Mouse (Mus musculus): ENCODE results near the gene Fgfr2. TPM values are rescaled to one million over a fixed set of nuclear protein-coding genes. Genes with fewer than 3 reads are reported as not detected.

Gene Fgfr2
- polyA plus RNA-seq, 1 experiment from 2014 or later: 18.5 TPM

- H3K9ac ChIP-seq: no peak overlapping the region
- 63% methylated on average over 11 of the region's 11 CpGs for whole genome bisulfite sequencing (ENCODE audit: insufficient replicate concordance)
- no peak for ATAC-seq
- no peak overlapping the region for H3K4me3 ChIP-seq
- peaks cover 41% of the 10 kb centered on the region for H3K27me3 ChIP-seq (replicated peaks)
- 0 out of 2 replicates have a peak, but pooled peaks cover under 1% of the 10 kb centered on the region for H3K4me1 ChIP-seq
- no peak overlapping the region for H3K4me2 ChIP-seq
- H3K36me3 ChIP-seq: no peaks in the 10 kb centered on the region
- H3K9me3 ChIP-seq (replicated peaks): no peaks in the 10 kb centered on the region
- no peak overlapping the region for H3K27ac ChIP-seq
These were observed 2262.4 kb downstream of the Fgfr2 start for GRCm38 (mm10) chr7:130860721-130861142.

GRCm38 (mm10) chr7:130859926-130860325 is 2263.2 kb downstream of the Fgfr2 start:
- H3K4me2 ChIP-seq: no peak overlapping the region
- H3K27me3 ChIP-seq (replicated peaks): peaks cover 33% of the 10 kb centered on the region
- H3K9ac ChIP-seq: no peak overlapping the region
- no peaks in the 10 kb centered on the region for H3K4me1 ChIP-seq
- ATAC-seq: no peak
- H3K36me3 ChIP-seq: no peaks in the 10 kb centered on the region
- no peaks in the 10 kb centered on the region for H3K9me3 ChIP-seq (replicated peaks)
- no peak overlapping the region for H3K4me3 ChIP-seq
- no peak overlapping the region for H3K27ac ChIP-seq
- 49% methylated on average over 4 of the region's 5 CpGs for WGBS (ENCODE audit: insufficient replicate concordance)

GRCm38 (mm10) chr7:130857973-130858372 is 2265.2 kb downstream of the Fgfr2 start:
- H3K9ac ChIP-seq: no peak overlapping the region
- H3K36me3 ChIP-seq: no peaks in the 10 kb centered on the region
- H3K4me2 ChIP-seq: no peak overlapping the region
- H3K9me3 ChIP-seq (replicated peaks): no peaks in the 10 kb centered on the region
- no peak overlapping the region for H3K27ac ChIP-seq
- no peaks in the 10 kb centered on the region for H3K4me1 ChIP-seq
- peaks cover 17% of the 10 kb centered on the region; the same call in 1 of the 2 replicates for H3K27me3 ChIP-seq (replicated peaks)
- WGBS (ENCODE audit: insufficient replicate concordance): 37% methylated on average over 6 of the region's 6 CpGs
- ATAC-seq: no peak
- no peak overlapping the region for H3K4me3 ChIP-seq

- Histone ChIP-seq H3K27ac (no peak overlapping the region), H3K9ac (no peak overlapping the region), H3K27me3 (replicated peaks) (peaks cover 4% of the 10 kb centered on the region; the same call in 1 of the 2 replicates), H3K9me3 (replicated peaks) (no peaks in the 10 kb centered on the region), H3K4me2 (no peak overlapping the region), H3K4me1 (no peaks in the 10 kb centered on the region), H3K36me3 (no peaks in the 10 kb centered on the region), H3K4me3 (no peak overlapping the region)
- 46% methylated on average over 3 of the region's 3 CpGs for WGBS (ENCODE audit: insufficient replicate concordance)
- ATAC-seq: no peak
These were observed 2267.5 kb downstream of the Fgfr2 start for GRCm38 (mm10) chr7:130855681-130856080.

- Histone ChIP-seq H3K4me1 (no peaks in the 10 kb centered on the region), H3K4me2 (no peak overlapping the region), H3K9ac (no peak overlapping the region), H3K9me3 (replicated peaks) (no peaks in the 10 kb centered on the region), H3K27ac (no peak overlapping the region), H3K4me3 (no peak overlapping the region), H3K36me3 (no peaks in the 10 kb centered on the region), H3K27me3 (replicated peaks) (no peaks in the 10 kb centered on the region)
- no peak for ATAC-seq
- WGBS (ENCODE audit: insufficient replicate concordance): 50% methylated on average over 4 of the region's 4 CpGs
These were observed 2268.4 kb downstream of the Fgfr2 start for GRCm38 (mm10) chr7:130854684-130855292.

- no peak overlapping the region for H3K9ac ChIP-seq
- no peaks in the 10 kb centered on the region for H3K27me3 ChIP-seq (replicated peaks)
- WGBS (ENCODE audit: insufficient replicate concordance): 54% methylated on average over 17 of the region's 17 CpGs
- H3K4me2 ChIP-seq: no peak overlapping the region
- H3K4me3 ChIP-seq: no peak overlapping the region
- H3K9me3 ChIP-seq (replicated peaks): no peaks in the 10 kb centered on the region
- H3K36me3 ChIP-seq: no peaks in the 10 kb centered on the region
- no peak overlapping the region for H3K27ac ChIP-seq
- ATAC-seq: no peak
- H3K4me1 ChIP-seq: no peaks in the 10 kb centered on the region
These were observed 2275.9 kb downstream of the Fgfr2 start for GRCm38 (mm10) chr7:130847164-130847718.

GRCm38 (mm10) chr7:130839380-130840100 is 2283.6 kb downstream of the Fgfr2 start:
- peak; percentile 20; the same call in 1 of the 2 replicates for ATAC-seq
- Histone ChIP-seq H3K9ac (no peak overlapping the region), H3K9me3 (replicated peaks) (no peaks in the 10 kb centered on the region), H3K4me3 (no peak overlapping the region), H3K36me3 (no peaks in the 10 kb centered on the region), H3K4me1 (0 out of 2 replicates have a peak, but pooled peaks cover 11% of the 10 kb centered on the region), H3K4me2 (no peak overlapping the region), H3K27ac (no peak overlapping the region), H3K27me3 (replicated peaks) (peaks cover 3% of the 10 kb centered on the region)
- WGBS (ENCODE audit: insufficient replicate concordance): 62% methylated on average over 12 of the region's 12 CpGs

GRCm38 (mm10) chr7:130838658-130839025 is 2284.5 kb downstream of the Fgfr2 start:
- ATAC-seq: no peak
- H3K27me3 ChIP-seq (replicated peaks): peaks cover 7% of the 10 kb centered on the region
- H3K4me3 ChIP-seq: no peak overlapping the region
- no peaks in the 10 kb centered on the region for H3K9me3 ChIP-seq (replicated peaks)
- H3K4me2 ChIP-seq: no peak overlapping the region
- H3K27ac ChIP-seq: no peak overlapping the region
- H3K4me1 ChIP-seq: 0 out of 2 replicates have a peak, but pooled peaks cover 11% of the 10 kb centered on the region
- H3K36me3 ChIP-seq: no peaks in the 10 kb centered on the region
- WGBS (ENCODE audit: insufficient replicate concordance): 66% methylated on average over 3 of the region's 3 CpGs
- no peak overlapping the region for H3K9ac ChIP-seq

GRCm38 (mm10) chr7:130837941-130838657 is 2285.1 kb downstream of the Fgfr2 start:
- H3K9me3 ChIP-seq (replicated peaks): no peaks in the 10 kb centered on the region
- no peak overlapping the region for H3K4me2 ChIP-seq
- no peaks in the 10 kb centered on the region for H3K36me3 ChIP-seq
- no peak for ATAC-seq
- no peak overlapping the region for H3K27ac ChIP-seq
- 0 out of 2 replicates have a peak, but pooled peaks cover 11% of the 10 kb centered on the region for H3K4me1 ChIP-seq
- H3K9ac ChIP-seq: no peak overlapping the region
- no peak overlapping the region for H3K4me3 ChIP-seq
- 55% methylated on average over 12 of the region's 12 CpGs for WGBS (ENCODE audit: insufficient replicate concordance)
- H3K27me3 ChIP-seq (replicated peaks): peaks cover 7% of the 10 kb centered on the region

- H3K27me3 ChIP-seq (replicated peaks): peaks cover 7% of the 10 kb centered on the region
- no peak overlapping the region for H3K27ac ChIP-seq
- no peak overlapping the region for H3K4me3 ChIP-seq
- WGBS (ENCODE audit: insufficient replicate concordance): 64% methylated on average over 9 of the region's 9 CpGs
- H3K9me3 ChIP-seq (replicated peaks): no peaks in the 10 kb centered on the region
- no peak for ATAC-seq
- no peaks in the 10 kb centered on the region for H3K36me3 ChIP-seq
- no peak overlapping the region for H3K9ac ChIP-seq
- no peak overlapping the region for H3K4me2 ChIP-seq
- 0 out of 2 replicates have a peak, but pooled peaks cover 11% of the 10 kb centered on the region for H3K4me1 ChIP-seq
These were observed 2287.1 kb downstream of the Fgfr2 start for GRCm38 (mm10) chr7:130836066-130836465.

GRCm38 (mm10) chr7:130834958-130835861 is 2287.9 kb downstream of the Fgfr2 start:
- 0 out of 2 replicates have a peak, but pooled peaks cover 11% of the 10 kb centered on the region for H3K4me1 ChIP-seq
- 0 out of 2 replicates have a peak overlapping the region, but pooled peaks have one; percentile 8 for H3K4me2 ChIP-seq
- no peak for ATAC-seq
- no peak overlapping the region for H3K9ac ChIP-seq
- peak overlapping the region; percentile 23; the same call in 1 of the 2 replicates for H3K27ac ChIP-seq
- H3K36me3 ChIP-seq: no peaks in the 10 kb centered on the region
- 47% methylated on average over 18 of the region's 18 CpGs for WGBS (ENCODE audit: insufficient replicate concordance)
- peaks cover 7% of the 10 kb centered on the region for H3K27me3 ChIP-seq (replicated peaks)
- no peaks in the 10 kb centered on the region for H3K9me3 ChIP-seq (replicated peaks)
- H3K4me3 ChIP-seq: no peak overlapping the region

All from liver, embryonic 12.5 days (tissue).